Mouse (Mus musculus) cerebellum, postnatal 25 days (tissue): Measurements from ENCODE around the gene Nkapl.

Experiments
- DNase-seq, 2 experiments: peaks; one replicate each; pipeline ENCODE4 v3.0.0; 2021; ENCODE audit warnings: mixed read lengths in 2 of 2

Gene Nkapl

GRCm38 (mm10) chr13:21427631-21428030 is 40.7 kb downstream of the Nkapl start:
- no peak for DNase-seq

- no peak for DNase-seq
Measured at GRCm38 (mm10) chr13:21423301-21423700, 45.0 kb downstream of the Nkapl start.

- no peak for DNase-seq
Measured at GRCm38 (mm10) chr13:21418865-21419264, 49.4 kb downstream of the Nkapl start.

GRCm38 (mm10) chr13:21417298-21418010 is 50.9 kb downstream of the Nkapl start:
- no peak for DNase-seq
